Mouse (Mus musculus) brain, embryonic 14.5 days (tissue): ENCODE measurements around the gene Ppp1r14d. TPM values are rescaled to one million over a fixed set of nuclear protein-coding genes. Genes with fewer than 3 reads are reported as not detected.

Experiments
- DNase-seq: peaks from one replicate; pipeline ENCODE4 v3.0.0-alpha.2; 2011; ENCODE audit warnings: low read depth
- CTCF ChIP-seq: fragments of 200-500 bp; IDR thresholded peaks from 2 replicates; pipeline ENCODE4 v1.5.1; 2012; ENCODE audit warnings: inconsistent platforms, mild to moderate bottlenecking, moderate library complexity, borderline replicate concordance; ENCODE audit not compliant: insufficient read depth, insufficient read length; ENCODE audit errors: extremely low read depth
- POLR2A ChIP-seq: fragments of 200-500 bp; IDR thresholded peaks from 2 replicates; pipeline ENCODE4 v1.6.1; 2012; ENCODE audit warnings: mild to moderate bottlenecking, inconsistent platforms, borderline replicate concordance; ENCODE audit not compliant: poor library complexity, insufficient read depth, insufficient read length, severe bottlenecking; ENCODE audit errors: extremely low read depth
- polyA plus RNA-seq: library from polyadenylated mRNA; depleted of rRNA; stranded (reverse); fragments of >200 nt; gene quantifications from 2 replicates; pipeline ENCODE4 v1.2.3, GENCODE M21; 2012

Gene Ppp1r14d
- polyA plus RNA-seq, 1 experiment, result not detected

- DNase-seq, result peak; percentile 99
Observed at GRCm38 (mm10) chr2:119208344-119209175, 21.1 kb downstream of the Ppp1r14d start, which contains the start of the genes Zfyve19 and Dnajc17. Zfyve19 (plus strand) TSS chr2:119208617. Dnajc17 (minus strand) TSS chr2:119208795.

GRCm38 (mm10) chr2:119207961-119208343 is 21.8 kb downstream of the Ppp1r14d start:
- TF ChIP-seq CTCF (no peak), POLR2A (no peak)
- no peak for DNase-seq

More at GRCm38 (mm10) chr2:119208344-119209175, 21.1 kb downstream of the Ppp1r14d start, which contains the start of the genes Zfyve19 and Dnajc17:
- TF ChIP-seq CTCF (no peak), POLR2A (peak; percentile 67; the same call in 1 of the 2 replicates)

GRCm38 (mm10) chr2:119203871-119204460 is 25.7 kb downstream of the Ppp1r14d start:
- TF ChIP-seq CTCF (no peak), POLR2A (no peak)
- no peak for DNase-seq

- peak; percentile 31 for DNase-seq
- TF ChIP-seq CTCF, result no peak
- TF ChIP-seq POLR2A, result no peak
Observed at GRCm38 (mm10) chr2:119202914-119203453, 26.7 kb downstream of the Ppp1r14d start.

- peak; percentile 61 for DNase-seq
- TF ChIP-seq CTCF (no peak), POLR2A (no peak)
Observed at GRCm38 (mm10) chr2:119198934-119199333, 30.8 kb downstream of the Ppp1r14d start.

- no peak for DNase-seq
- TF ChIP-seq POLR2A (no peak), CTCF (no peak)
Observed at GRCm38 (mm10) chr2:119198049-119198448, 31.7 kb downstream of the Ppp1r14d start.

GRCm38 (mm10) chr2:119197493-119197892 is 32.2 kb downstream of the Ppp1r14d start:
- DNase-seq, result no peak
- TF ChIP-seq POLR2A (no peak), CTCF (no peak)

GRCm38 (mm10) chr2:119196316-119197108 is 33.2 kb downstream of the Ppp1r14d start:
- TF ChIP-seq POLR2A, result no peak
- DNase-seq, result no peak

- peak; percentile 39 for DNase-seq
- no peak for TF ChIP-seq CTCF
- TF ChIP-seq POLR2A, result no peak
Observed at GRCm38 (mm10) chr2:119194140-119194539, 35.6 kb downstream of the Ppp1r14d start.

- DNase-seq, result no peak
- no peak for TF ChIP-seq POLR2A
- TF ChIP-seq CTCF, result no peak
Observed at GRCm38 (mm10) chr2:119190969-119191368, 38.7 kb downstream of the Ppp1r14d start.
